Mouse (Mus musculus) bone marrow, adult 2 months (tissue): ENCODE results near the gene Gm1043.

ENCODE experiments used
- CTCF ChIP-seq: fragments of 200-500 bp; IDR thresholded peaks from 2 replicates; pipeline ENCODE4 v1.5.1; 2011; ENCODE audit warnings: low read length, control low read depth; ENCODE audit not compliant: control insufficient read depth, insufficient read depth
- POLR2A ChIP-seq: fragments of 200-500 bp; IDR thresholded peaks from 2 replicates; pipeline ENCODE4 v1.6.1; 2011; ENCODE audit warnings: low read depth, mild to moderate bottlenecking, control low read depth, low read length, borderline replicate concordance; ENCODE audit not compliant: control insufficient read depth

DNA sequence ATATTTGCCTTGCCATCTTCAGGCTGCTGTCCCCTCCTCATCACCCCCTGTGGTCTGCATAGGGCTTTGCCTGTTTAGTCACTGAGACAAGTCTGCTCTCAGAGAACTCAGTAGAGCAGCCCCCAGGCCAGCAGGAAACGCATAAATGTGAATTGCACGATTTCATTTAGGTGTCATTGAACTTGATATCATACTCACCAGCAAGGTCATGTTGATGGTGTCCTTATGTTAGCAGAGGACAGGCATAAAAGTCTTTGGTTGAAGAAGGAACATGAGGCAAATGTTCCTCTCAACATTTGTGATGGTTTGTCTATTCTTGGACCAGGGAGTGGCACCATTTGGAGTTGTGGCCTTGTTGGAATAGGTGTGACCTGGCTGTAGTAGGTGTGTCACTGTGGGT lies 2.6 kb downstream of the Gm1043 start:
- TF ChIP-seq CTCF (no peak), POLR2A (no peak)
